Mouse (Mus musculus): Measurements from ENCODE around the gene 4930595D18Rik.

DNA sequence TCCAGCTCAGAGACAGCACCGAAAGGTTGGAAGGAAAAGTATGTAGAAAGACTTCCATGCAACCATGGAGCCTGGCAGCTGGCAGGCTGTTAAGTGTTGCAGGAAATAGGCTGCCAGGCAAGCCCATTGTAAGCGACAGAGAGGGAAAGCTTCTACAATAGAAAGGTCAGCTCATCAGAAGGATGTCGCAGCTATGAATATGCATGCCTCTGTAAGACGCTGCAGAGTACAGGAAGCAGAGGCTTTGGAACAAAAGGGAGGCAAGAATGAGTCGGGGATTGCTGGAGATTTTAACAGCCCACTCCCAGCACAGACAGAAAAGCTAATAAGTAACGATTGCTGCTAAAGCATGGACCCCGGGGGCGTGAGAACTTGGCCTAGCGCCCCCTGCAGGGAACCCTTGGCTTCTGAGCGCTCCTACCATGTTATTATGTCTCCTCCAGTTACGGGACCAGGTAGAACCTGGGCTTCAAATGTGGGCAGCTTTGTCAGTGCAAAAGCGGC lies 41.2 kb downstream of the 4930595D18Rik start:
- TF ChIP-seq GATA1 (IDR thresholded peaks at IDR 0.05; ENCODE audit: low read length) (no peak), TAL1 (IDR thresholded peaks at IDR 0.05; ENCODE audit: low read length) (no peak)

All from erythroblast, embryonic 14.5 days (primary cell).